Mouse (Mus musculus): ENCODE results near the gene Zfp65.
"Not testable (repeated sequence)": the region's sequence is repeated elsewhere in the genome, so short reads cannot be mapped to it uniquely, and the experiment has no call there.

DNA sequence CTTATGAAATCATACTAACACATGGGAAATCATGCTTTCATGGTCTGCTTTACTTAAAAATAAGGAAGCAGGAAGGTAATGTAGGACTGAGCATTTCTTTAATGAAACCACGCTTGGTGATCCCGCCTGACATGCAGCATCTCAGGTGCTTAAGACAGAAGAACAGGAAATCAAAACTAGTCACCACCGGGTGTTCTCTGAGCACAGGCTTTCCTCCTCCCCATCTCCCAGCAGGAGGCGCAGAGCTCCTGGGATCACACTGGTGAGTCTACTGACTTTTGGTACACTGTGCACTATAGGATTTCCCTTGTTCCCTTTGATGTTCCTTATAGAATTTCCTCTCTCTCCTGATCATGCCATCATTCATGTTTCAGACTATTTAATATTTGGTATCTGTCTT lies 468 bp upstream of the Zfp65 start:
- TF ChIP-seq MYOG (IDR thresholded peaks at IDR 0.05; ENCODE audit: control insufficient read depth in 1 of 3, insufficient read depth in 1 of 3, insufficient read length in 2 of 3, low read depth in 2 of 3); SRF (IDR thresholded peaks at IDR 0.05; ENCODE audit: control insufficient read depth, insufficient read length, low read depth); POLR2A (IDR thresholded peaks at IDR 0.05; ENCODE audit: insufficient read length, low read depth); TCF12 (IDR thresholded peaks at IDR 0.05; ENCODE audit: insufficient read depth, poor library complexity, severe bottlenecking); MYOD1 (IDR thresholded peaks at IDR 0.05; ENCODE audit: control insufficient read depth in 1 of 3, insufficient read length in 2 of 3, low read depth in 2 of 3); E2F4 (IDR thresholded peaks at IDR 0.05; ENCODE audit: insufficient read depth); MAX (IDR thresholded peaks at IDR 0.05; ENCODE audit: low read depth); POLR2AphosphoS2 (IDR thresholded peaks at IDR 0.05; ENCODE audit: insufficient read length, low read depth): not testable (repeated sequence)
